In genomic region chr5:44799053-44799860, GRCm38 (mm10) we compare ENCODE assay signal across 8 mouse cellular contexts. TPM values are rescaled to one million over a fixed set of nuclear protein-coding genes. Genes with fewer than 3 reads are reported as not detected.
DNase-seq lines count a peak whose midpoint lies in the region; ATAC-seq and TF ChIP-seq lines count a peak whose summit lies in the region.

TSS of gene Ldb2 (minus strand) at chr5:44799680.

- H3K9ac ChIP-seq in liver, postnatal 0 days (replicated peaks): peak within 1 kb of the TSS; percentile 23; the same call in 1 of the 2 replicates

- no peak for DNase-seq in spleen, adult 2 months (ENCODE audit: low read depth in 1 of 2, low spot score in 2 of 2)
- DNase-seq in spleen, adult 12 weeks (ENCODE audit: low spot score): no peak
- DNase-seq in frontal cortex, postnatal 14 days (ENCODE audit: low spot score in 2 of 2): peak; percentile 37 to 55
- peak; percentile 27 for DNase-seq in layer of hippocampus, adult 9-10 months (ENCODE audit: low spot score)
- peak; percentile 29 for DNase-seq in liver, postnatal 0 days
- DNase-seq in ovary, adult 18-20 months (ENCODE audit: low spot score): peak; percentile 55
- DNase-seq in thymus, adult 2 months: no peak

- 9% methylated on average over 17 of the region's 19 CpGs for WGBS in spleen, adult 2 months
- WGBS in liver, postnatal 0 days (ENCODE audit: insufficient replicate concordance): 4% methylated on average over 19 of the region's 19 CpGs
- 12% methylated on average over 19 of the region's 19 CpGs for WGBS in thymus, adult 2 months

- H3K4me2 ChIP-seq in liver, postnatal 0 days (ENCODE audit: low read depth, low read length): peak within 1 kb of the TSS; percentile 39

- H3K4me1 ChIP-seq in spleen, adult 2 months (ENCODE audit: control insufficient read depth, insufficient read depth, insufficient read length): no peaks in the 10 kb centered on the region
- no peaks in the 10 kb centered on the region for H3K4me1 ChIP-seq in liver, postnatal 0 days (ENCODE audit: insufficient read depth)
- no peaks in the 10 kb centered on the region for H3K4me1 ChIP-seq in thymus, adult 2 months (replicated peaks; ENCODE audit: control insufficient read depth, insufficient read depth, low read length)

- peak within 1 kb of the TSS; percentile 4 for H3K4me3 ChIP-seq in spleen, adult 2 months (ENCODE audit: extremely low read depth, insufficient read depth, insufficient read length)
- peak within 1 kb of the TSS; percentile 38 for H3K4me3 ChIP-seq in liver, postnatal 0 days (ENCODE audit: low read depth, low read length)
- H3K4me3 ChIP-seq in thymus, adult 2 months (ENCODE audit: control insufficient read depth, insufficient read depth, low read length): no peak within 1 kb of the TSS

- peak; percentile 53 to 63 for ATAC-seq in hematopoietic stem cell, adult 5-6 weeks (replicated peaks in 1 of 2; ENCODE audit: insufficient read depth in 1 of 2, low FRiP score in 2 of 2, low TSS enrichment in 1 of 2, low read depth in 1 of 2, poor library complexity in 2 of 2, severe bottlenecking in 2 of 2)
- no peak for ATAC-seq in liver, postnatal 0 days

- TF ChIP-seq CTCF in spleen, adult 2 months (IDR thresholded peaks at IDR 0.05; ENCODE audit: extremely low read depth, insufficient read depth, insufficient read length, insufficient replicate concordance): no peak
- TF ChIP-seq CTCF in liver, postnatal 0 days (IDR thresholded peaks at IDR 0.05; ENCODE audit: low read depth): no peak
- no peak for TF ChIP-seq CTCF in thymus, adult 2 months (IDR thresholded peaks at IDR 0.05; ENCODE audit: borderline replicate concordance, control insufficient read depth, extremely low read depth, insufficient read depth, low read length, poor library complexity)

- H3K27ac ChIP-seq in spleen, adult 2 months (ENCODE audit: insufficient read depth, low read length): peak within 1 kb of the TSS; percentile 1; the same call in 1 of the 2 replicates
- H3K27ac ChIP-seq in liver, postnatal 0 days (ENCODE audit: low read depth): 0 out of 2 replicates have a peak within 1 kb of the TSS, but pooled peaks have one; percentile 22
- no peak within 1 kb of the TSS for H3K27ac ChIP-seq in thymus, adult 2 months (ENCODE audit: control insufficient read depth, insufficient read depth, low read length)

- H3K27me3 ChIP-seq in spleen, adult 2 months (ENCODE audit: control insufficient read depth, insufficient read depth, low read length): no peaks in the 10 kb centered on the region
- H3K27me3 ChIP-seq in liver, postnatal 0 days (ENCODE audit: insufficient read depth, low read length): no peaks in the 10 kb centered on the region
- H3K27me3 ChIP-seq in thymus, adult 2 months (ENCODE audit: control insufficient read depth, insufficient read depth, low read length): no peaks in the 10 kb centered on the region

- no peaks in the 10 kb centered on the region for H3K36me3 ChIP-seq in spleen, adult 2 months (ENCODE audit: control insufficient read depth, insufficient read depth, low read length)
- H3K36me3 ChIP-seq in liver, postnatal 0 days (replicated peaks; ENCODE audit: insufficient read depth, low read length): no peaks in the 10 kb centered on the region
- H3K36me3 ChIP-seq in thymus, adult 2 months (ENCODE audit: control insufficient read depth, insufficient read depth, low read length): no peaks in the 10 kb centered on the region

- no peaks in the 10 kb centered on the region for H3K9me3 ChIP-seq in liver, postnatal 0 days (ENCODE audit: low read length)

- no peak for TF ChIP-seq EP300 in liver, postnatal 0 days (IDR thresholded peaks at IDR 0.05; ENCODE audit: low read depth)

- no peak for TF ChIP-seq POLR2A in spleen, adult 2 months (IDR thresholded peaks at IDR 0.05; ENCODE audit: low read depth, low read length)
- no peak for TF ChIP-seq POLR2A in thymus, adult 2 months (IDR thresholded peaks at IDR 0.05; ENCODE audit: control insufficient read depth, extremely low read depth, insufficient read depth, low read length, poor library complexity)

RNA-seq across cellular contexts. Expression of gene Ldb2, which starts in this region (rescaled TPM):
- 9.5 and 10.9 TPM in 2 replicates for polyA plus RNA-seq in spleen, adult 2 months (2012; rRNA removed)
- total RNA-seq in hematopoietic stem cell, adult 5-6 weeks (2017): 0.88 TPM in 1 of 2 replicates, not detected in the other
- 4.9 TPM in 2 replicates for polyA plus RNA-seq in liver, postnatal 0 days (2015; fragmentation: Nextera tagmentation; extraction: Ambion mirVana)
- polyA plus RNA-seq in thymus, adult 2 months (2012; rRNA removed): 2.6 and 3.6 TPM in 2 replicates

Comparison
In these comparisons a context has a peak if more than half of its experiments do, and no peak if none do; other contexts are left out.
1. Peak in ATAC-seq in hematopoietic stem cell, adult 5-6 weeks; RNA of the gene not detected or under 1 TPM.
2. DNase-seq: peak in frontal cortex, postnatal 14 days (2 of 2), layer of hippocampus, adult 9-10 months (single experiment), liver, postnatal 0 days (single experiment) and ovary, adult 18-20 months (single experiment); none in spleen, adult 2 months (0 of 2), spleen, adult 12 weeks (single experiment) and thymus, adult 2 months (single experiment).